Mouse (Mus musculus) liver, postnatal 0 days (tissue): ENCODE data around the gene Gm10024.
"Not testable (repeated sequence)": the region's sequence is repeated elsewhere in the genome, so short reads cannot be mapped to it uniquely, and the experiment has no call there.

ENCODE experiments used
- CTCF ChIP-seq: sonication (generic); IDR thresholded peaks from 2 replicates; pipeline ENCODE4 v1.5.1; 2016; ENCODE audit warnings: antibody characterized with exemption, low read depth
- EP300 ChIP-seq: IDR thresholded peaks from 2 replicates; pipeline ENCODE4 v1.6.1; 2016; ENCODE audit warnings: antibody characterized with exemption, low read depth, mild to moderate bottlenecking

- not testable (repeated sequence) for TF ChIP-seq CTCF, EP300
These were observed 48.3 kb downstream of the Gm10024 start, which contains the start of gene Gm3233 for GRCm38 (mm10) chr10:77759582-77759981.
